Mouse (Mus musculus): ENCODE results near the gene Dpyd. TPM values are rescaled to one million over a fixed set of nuclear protein-coding genes. Genes with fewer than 3 reads are reported as not detected.

Dpyd gene
- polyA plus RNA-seq (2012; rRNA removed), result 1.6 and 2.4 TPM in 2 replicates

GRCm38 (mm10) chr3:118561554-118562310 is at the start of gene Dpyd:
Dpyd (plus strand) TSS chr3:118562129.

Data from central nervous system, embryonic 11.5 days (tissue).